Mouse (Mus musculus): ENCODE measurements around the gene Akt1s1.

Akt1s1 gene

GRCm38 (mm10) chr7:44854356-44855031, 5.7 kb downstream of the Akt1s1 start:
- DNase-seq = peak; percentile 93

- DNase-seq = peak; percentile 46
Observed at GRCm38 (mm10) chr7:44855036-44855435, 6.2 kb downstream of the Akt1s1 start.

GRCm38 (mm10) chr7:44856265-44856916, 7.6 kb downstream of the Akt1s1 start:
- no peak for DNase-seq

DNA sequence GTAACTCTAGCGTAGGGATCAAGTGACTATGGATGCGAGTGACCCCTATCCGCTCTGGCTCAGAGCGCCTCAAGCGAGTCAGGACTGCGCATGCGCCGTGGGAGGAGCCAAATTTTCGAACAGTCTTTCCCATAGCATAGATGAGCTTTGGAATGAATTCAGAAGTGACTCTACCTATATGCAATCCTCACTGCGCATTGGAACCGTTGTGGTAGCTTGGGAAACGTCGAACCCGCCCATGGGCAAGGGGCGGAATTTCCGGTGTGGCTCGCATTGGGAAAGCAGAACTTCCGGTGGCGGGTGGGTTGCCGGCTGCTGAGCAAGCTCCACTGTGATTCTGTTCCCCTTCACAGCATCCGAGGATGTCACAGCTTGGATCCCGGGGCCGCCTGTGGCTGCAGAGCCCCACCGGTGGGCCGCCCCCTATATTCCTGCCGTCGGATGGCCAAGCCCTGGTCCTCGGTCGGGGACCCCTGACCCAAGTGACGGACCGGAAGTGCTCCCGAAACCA, 8.3 kb downstream of the Akt1s1 start, which contains the start of gene Pnkp:
Gene Pnkp (plus strand): TSS at position 98 of the 511 bp plus-strand sequence.
- DNase-seq = peak; percentile 89

DNA sequence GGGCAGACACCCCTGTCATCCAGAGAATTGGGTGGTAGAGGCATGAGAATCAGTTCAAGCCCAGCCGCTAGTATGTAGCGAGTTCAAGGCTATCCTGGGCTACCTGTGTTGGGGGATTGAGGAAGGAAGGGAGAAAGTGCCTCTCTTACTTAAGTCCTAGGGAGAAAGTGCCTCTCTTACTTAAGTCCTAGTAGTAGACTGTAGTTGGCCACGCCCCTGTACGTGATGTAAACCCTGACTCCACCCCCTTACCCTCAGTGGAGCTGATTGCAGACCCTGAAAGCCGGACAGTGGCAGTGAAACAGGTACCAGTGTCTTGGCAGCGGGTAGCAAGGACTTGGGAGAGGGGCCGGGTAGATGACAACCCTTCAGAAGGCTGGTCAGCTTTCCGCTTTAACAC, 9.1 kb downstream of the Akt1s1 start:
- peak; percentile 60 for DNase-seq

GRCm38 (mm10) chr7:44859896-44860295, 11.1 kb downstream of the Akt1s1 start:
- DNase-seq = no peak

DNA sequence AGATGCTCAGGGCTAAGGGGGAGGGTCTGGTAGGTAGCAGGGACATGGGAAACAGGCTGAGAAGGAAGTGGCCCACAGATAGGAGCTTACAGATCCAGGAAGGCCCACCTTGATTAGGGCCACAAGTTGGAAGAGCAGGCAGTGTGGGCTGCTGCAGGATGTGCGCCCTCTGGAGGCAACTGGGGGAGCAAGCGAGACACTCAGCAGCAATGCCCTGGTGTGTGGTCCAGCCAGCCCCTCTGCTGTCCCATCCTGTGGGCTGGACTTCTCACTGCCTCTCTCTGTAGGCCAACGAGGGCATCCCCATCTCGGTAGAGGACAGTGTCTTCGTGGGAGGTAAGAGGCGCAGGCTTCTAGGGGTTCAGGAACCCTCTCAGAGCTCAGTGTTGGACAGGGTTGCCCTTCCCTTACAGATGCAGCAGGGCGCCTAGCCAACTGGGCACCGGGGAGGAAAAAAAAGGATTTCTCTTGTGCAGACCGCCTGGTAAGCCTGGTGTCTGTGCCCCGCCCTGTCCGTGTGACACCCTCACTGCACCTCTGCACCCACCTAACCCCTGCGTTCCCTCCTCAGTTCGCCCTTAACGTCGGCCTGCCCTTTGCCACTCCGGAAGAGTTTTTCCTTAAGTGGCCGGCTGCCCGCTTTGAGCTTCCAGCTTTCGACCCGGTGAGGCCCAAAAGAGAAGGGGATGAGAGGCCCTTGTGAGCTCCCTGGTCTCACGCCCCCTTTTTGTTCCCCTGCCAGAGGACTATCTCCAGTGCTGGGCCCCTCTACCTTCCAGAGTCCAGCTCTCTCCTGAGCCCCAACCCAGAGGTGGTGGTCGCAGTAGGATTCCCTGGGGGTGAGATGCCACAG, 12.0 kb downstream of the Akt1s1 start:
- peak; percentile 88 for DNase-seq

- DNase-seq = no peak
Observed at GRCm38 (mm10) chr7:44861429-44861816, 12.6 kb downstream of the Akt1s1 start.

- no peak for DNase-seq
Observed at GRCm38 (mm10) chr7:44862434-44862833, 13.6 kb downstream of the Akt1s1 start.

DNA sequence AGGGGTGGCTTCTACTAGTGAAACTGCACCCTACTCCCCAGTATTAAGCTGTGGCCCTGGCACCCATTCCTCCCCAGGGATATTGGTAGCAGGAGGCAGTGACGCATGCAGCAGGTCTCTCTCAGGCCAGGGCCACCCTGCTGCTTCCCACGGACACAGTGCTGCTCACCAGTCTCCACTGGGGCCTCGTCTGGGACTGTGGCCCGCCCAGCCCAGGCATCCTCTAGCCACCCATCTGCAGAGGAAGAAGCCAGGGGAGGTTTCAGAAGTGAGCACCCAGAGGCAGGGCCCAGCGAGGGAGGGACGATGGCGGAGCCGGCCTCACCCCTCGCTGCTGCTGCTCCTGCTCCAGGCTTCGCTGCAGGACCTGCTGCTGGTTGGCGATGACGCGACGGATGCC, 14.4 kb downstream of the Akt1s1 start:
- DNase-seq = no peak

GRCm38 (mm10) chr7:44863982-44864494, 15.2 kb downstream of the Akt1s1 start:
- DNase-seq = no peak

GRCm38 (mm10) chr7:44864595-44865542, 16.1 kb downstream of the Akt1s1 start:
- peak; percentile 52 for DNase-seq

- DNase-seq = peak; percentile 81
Observed at GRCm38 (mm10) chr7:44866276-44867009, 17.7 kb downstream of the Akt1s1 start.

- DNase-seq = no peak
Observed at GRCm38 (mm10) chr7:44867010-44867702, 18.4 kb downstream of the Akt1s1 start.

DNA sequence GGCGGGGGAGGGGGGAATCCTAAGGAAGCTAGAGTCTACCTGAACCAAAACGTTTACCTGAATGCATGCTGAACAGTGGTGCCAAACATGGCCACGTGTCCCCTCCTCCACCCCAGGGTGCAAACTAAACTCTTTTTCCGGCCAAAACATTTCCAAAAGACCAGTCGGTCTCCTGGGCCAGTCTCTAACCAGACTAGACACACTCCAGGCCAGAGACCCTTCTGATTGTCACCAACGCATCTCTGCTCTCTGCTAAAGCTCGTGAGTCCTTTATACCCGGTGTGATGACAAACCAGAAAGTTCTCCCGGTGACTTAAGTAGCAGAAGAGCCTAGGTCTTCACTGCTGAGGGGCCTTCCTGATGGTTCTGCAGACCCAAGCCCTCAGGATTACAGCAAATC, 19.0 kb downstream of the Akt1s1 start:
- DNase-seq = no peak

DNA sequence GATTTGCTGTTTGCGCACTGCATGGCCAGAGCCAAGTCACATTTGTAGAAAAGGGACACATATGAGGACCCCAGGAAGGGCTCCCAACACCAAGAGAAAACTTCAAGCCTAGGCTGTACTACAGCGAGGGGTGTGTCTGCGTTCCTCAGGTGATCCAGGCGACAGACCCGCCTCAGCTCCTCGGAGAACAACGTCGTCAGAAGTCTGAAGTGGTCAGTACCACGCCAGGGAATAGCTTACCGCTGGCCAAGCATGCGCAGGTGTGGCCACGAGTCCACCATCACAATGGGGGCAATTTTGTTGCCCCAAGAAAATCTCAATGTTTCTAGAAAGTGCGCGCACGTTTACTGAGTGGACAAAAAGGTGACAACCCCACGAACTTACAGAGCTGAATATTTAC, 19.7 kb downstream of the Akt1s1 start:
- DNase-seq = peak; percentile 55

- DNase-seq = peak; percentile 88
Observed at GRCm38 (mm10) chr7:44868919-44869696, 20.3 kb downstream of the Akt1s1 start.

DNA sequence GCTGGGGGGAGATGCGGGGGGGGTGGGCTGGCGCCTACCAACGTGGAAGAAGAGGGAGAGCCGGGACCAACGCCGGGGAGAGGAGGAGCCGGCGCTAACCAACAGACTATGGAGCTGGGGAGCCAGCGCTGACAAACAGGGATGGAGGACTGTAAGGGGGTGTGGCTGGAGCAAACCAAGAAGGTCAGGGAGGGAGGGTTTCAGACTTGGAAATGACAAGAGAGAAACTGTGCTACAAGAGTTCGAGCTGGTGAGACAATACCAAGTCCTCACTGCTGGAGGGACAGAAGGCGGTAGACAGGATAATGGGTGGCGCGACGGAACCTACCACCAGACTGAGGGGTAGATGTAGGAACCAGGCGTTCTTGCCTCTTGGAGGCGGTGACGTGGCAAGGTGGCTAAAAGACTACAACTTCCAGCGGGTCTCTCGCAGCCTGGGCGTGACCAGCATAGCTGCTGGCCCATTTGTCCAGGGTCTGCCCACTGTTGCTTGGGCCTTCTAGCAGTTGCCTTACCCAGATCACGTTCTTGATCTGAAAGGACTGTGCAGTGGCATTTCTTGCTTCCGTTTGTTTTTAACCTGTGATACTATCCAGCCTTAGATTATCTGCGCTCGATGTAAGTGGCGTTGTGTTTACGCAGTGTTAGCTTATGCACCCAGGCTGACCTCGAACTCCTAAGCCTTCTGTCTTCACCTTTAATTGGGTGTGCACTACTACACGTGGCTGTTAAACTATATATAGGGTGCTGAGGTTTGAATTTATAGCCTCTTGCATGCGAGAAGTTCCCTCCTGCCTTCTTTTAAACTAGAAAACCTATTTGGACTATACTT, 21.1 kb downstream of the Akt1s1 start, which contains the start of gene Ptov1:
Gene Ptov1 (minus strand): TSS at position 92 of the 832 bp plus-strand sequence.
- peak; percentile 95 for DNase-seq

GRCm38 (mm10) chr7:44870614-44871013, 21.8 kb downstream of the Akt1s1 start:
- DNase-seq = no peak

Measured in kidney, postnatal 10 days (tissue).